Mouse (Mus musculus) activated CD4-positive, CD25-positive, alpha-beta regulatory T cell, adult 4 months (primary cell): ENCODE measurements around the gene Rps27. TPM values are rescaled to one million over a fixed set of nuclear protein-coding genes. Genes with fewer than 3 reads are reported as not detected.
"Not testable (repeated sequence)": the region's sequence is repeated elsewhere in the genome, so short reads cannot be mapped to it uniquely, and the experiment has no call there.

Experiments
- ATAC-seq: one replicate; pipeline ENCODE4 v1.8.0; 2017
- polyA plus RNA-seq, 2 experiments: library from polyadenylated mRNA; unstranded; fragments of 100-300 nt; shearing (Covaris generic); gene quantifications; one replicate each; pipeline ENCODE4 v1.2.1; 2017

Gene Rps27
- polyA plus RNA-seq = 1,000 to 10,000 TPM; 7,353 to 7,820 TPM

GRCm38 (mm10) chr3:90213377-90213866, at the start of gene Rps27, which contains the start of gene Rab13:
Gene Rps27, minus strand, starts transcription at chr3:90213651.
Gene Rab13, plus strand, starts transcription at chr3:90213695.
- ATAC-seq = peak; percentile 95

- ATAC-seq = no peak
Measured at GRCm38 (mm10) chr3:90258521-90258920, 45.1 kb upstream of the Rps27 start.

DNA sequence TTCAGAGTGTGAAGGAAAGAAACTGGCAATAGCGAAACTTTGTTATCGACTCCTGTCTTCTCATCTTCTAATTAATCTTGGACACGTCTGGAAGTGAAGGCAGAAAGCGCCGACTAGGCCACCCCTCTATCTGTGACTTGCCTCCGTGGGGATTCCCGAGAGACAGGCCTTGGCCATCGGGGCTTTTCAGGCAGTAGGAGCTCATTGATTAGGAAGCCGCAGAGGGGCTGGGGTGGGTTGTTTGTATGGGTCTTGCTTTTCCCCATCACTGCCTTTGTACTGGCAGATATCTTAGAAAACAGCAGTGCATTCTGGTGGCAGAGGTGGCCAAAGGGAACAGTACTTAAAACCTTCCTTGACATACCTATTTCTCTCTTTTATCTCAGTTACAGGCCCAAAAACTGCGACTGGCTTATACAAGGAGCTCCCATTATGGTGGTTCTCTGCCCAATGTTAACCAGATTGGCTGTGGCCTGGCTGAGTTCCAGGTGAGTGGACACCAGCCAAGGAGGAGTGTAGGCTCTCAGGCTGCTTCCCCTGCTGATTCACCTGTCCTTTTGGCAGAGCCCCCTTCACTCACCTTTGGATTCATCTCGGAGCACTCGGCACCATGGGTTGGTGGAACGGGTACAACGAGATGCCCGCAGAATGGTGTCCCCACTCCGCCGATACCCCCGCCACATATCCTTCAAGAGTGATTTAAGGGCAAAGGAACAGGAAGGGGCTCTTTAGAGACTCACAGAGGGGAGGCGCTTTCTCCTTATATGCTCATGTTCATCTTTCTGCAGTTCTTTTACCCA, 43.5 kb upstream of the Rps27 start:
- ATAC-seq = no peak

DNA sequence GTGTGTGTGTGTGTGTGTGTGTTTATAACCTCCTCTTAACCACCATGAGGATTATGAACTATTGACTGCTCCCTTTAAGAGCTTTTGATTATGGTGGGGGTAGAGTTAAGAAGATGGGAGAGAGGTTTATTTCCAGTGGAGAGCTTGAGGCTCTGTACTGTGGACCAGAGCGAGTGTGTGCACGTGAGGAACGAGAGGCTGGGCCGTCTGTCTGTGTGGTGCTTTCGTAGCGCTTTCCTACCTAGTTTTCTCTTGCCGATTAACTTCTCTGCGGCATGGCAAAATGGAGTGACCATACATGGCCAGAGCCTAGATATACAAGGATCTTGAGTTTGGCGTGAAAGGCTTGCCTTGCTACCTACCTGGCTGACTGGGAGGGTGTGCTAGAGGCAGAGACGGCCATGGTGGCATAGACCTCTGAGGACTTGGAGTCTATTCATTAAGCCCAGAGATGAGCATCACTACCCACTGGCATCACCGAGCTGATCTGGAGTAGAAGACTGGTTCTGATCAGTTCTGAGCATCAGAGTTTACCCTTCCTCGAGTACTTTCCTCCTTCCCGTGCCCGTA, 42.4 kb upstream of the Rps27 start:
- no peak for ATAC-seq

DNA sequence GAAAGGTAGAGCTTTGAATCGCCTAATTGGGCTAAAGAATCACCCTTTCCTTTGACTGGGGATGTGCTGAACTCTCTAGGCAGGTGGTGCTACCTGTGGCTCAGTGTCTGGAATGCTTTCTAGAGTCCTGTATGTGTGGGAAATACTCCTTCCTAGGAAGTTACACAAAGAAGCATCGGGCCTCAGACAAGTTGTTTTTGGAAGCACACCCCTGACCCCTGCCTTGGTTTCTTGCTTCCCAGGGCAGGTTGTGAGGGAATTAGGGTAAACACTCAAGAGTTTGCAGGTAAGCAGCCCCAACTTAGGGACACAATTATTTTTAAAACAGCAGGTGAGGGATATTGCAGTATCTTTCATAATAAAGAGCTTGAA, 41.7 kb upstream of the Rps27 start:
- no peak for ATAC-seq

DNA sequence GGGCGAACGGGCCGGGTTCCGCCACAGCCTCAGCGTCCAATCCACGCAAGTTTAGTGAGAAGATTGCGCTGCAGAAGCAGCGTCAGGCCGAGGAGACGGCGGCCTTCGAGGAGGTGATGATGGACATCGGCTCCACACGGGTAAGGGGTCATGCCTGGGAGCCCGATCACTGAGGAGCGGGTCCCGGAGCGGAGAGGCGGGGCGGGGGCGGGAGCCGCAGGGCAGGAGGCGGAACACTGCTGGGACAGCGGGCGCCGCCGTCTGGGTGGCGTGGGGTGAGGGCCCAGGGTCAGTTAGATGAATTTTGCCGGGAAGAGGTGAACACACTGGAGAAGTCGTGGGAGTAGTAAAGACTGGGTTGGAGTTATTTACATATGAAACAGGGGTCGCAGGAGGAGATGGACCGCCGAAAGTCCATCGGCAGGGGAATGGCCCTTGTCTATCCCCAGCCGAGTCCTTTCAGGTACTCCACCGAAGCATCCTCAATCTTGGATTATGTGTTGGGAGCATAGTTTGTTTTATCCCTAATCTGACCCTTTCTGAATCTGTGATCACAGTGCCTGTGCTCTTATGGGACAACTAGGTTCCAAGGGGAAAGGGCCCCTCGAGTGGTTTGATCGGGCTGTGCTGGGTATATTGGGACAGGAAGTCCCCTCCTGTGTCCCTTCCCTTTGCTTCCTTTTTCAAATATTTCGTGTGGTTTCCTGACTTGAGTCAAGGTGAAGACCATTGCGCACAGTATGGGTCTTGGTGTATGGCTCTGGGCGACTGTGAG, 41.2 kb upstream of the Rps27 start:
- peak; percentile 45 for ATAC-seq

GRCm38 (mm10) chr3:90253653-90254418, 40.4 kb upstream of the Rps27 start, which contains the start of gene Crtc2:
Gene Crtc2, plus strand, starts transcription at chr3:90254163.
- ATAC-seq = peak; percentile 97

- not testable (repeated sequence) for ATAC-seq
Measured at GRCm38 (mm10) chr3:90253174-90253573, 39.7 kb upstream of the Rps27 start.

GRCm38 (mm10) chr3:90252659-90253058, 39.2 kb upstream of the Rps27 start:
- ATAC-seq = not testable (repeated sequence)

DNA sequence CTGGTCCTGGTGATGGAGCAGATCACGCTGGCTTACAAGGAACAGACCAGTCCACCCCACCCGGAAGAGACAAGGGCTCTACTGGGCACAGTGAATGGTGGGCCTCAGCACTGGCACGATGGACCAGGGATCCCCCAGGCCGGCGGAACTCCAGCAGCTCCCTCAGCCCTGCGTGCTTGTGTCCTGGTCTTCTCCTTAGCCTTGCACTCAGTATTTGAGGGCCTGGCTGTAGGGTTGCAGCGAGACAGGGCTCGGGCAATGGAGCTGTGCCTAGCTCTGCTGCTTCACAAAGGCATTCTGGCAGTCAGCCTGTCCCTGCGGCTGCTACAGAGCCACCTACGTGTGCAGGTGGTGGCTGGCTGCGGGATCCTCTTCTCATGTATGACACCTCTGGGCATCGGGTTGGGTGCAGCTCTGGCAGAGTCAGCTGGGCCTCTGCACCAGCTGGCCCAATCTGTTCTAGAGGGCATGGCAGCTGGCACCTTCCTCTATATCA, 38.3 kb upstream of the Rps27 start:
- ATAC-seq = not testable (repeated sequence)

DNA sequence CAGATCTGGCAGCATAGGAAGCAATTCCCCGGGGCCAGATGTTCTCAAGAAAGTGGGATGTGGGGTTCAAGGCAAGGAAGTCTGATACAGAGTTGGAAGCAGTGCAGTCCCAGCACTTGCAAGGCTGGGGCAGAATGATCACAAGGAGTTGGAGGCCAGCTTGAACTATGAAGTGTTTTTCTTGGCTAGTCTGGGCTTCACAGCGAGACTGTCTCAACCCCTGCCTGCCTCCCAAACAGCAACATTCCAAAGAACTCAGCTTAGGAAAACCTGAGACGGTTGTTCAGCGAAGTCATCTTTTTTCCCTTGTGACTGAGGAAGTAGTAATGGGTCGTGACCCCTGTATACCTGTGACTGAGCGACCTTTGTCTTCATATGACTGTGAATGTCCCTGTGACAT, 37.3 kb upstream of the Rps27 start:
- ATAC-seq = no peak

GRCm38 (mm10) chr3:90248746-90249100, 35.3 kb upstream of the Rps27 start:
- ATAC-seq = no peak

GRCm38 (mm10) chr3:90247960-90248745, 34.7 kb upstream of the Rps27 start, which contains the start of gene Slc39a1:
Gene Slc39a1, plus strand, starts transcription at chr3:90248172.
- ATAC-seq = peak; percentile 95

- ATAC-seq = peak; percentile 11
Measured at GRCm38 (mm10) chr3:90247630-90247959, 34.1 kb upstream of the Rps27 start.

- ATAC-seq = peak; percentile 49
Measured at GRCm38 (mm10) chr3:90245406-90245805, 32.0 kb upstream of the Rps27 start.

DNA sequence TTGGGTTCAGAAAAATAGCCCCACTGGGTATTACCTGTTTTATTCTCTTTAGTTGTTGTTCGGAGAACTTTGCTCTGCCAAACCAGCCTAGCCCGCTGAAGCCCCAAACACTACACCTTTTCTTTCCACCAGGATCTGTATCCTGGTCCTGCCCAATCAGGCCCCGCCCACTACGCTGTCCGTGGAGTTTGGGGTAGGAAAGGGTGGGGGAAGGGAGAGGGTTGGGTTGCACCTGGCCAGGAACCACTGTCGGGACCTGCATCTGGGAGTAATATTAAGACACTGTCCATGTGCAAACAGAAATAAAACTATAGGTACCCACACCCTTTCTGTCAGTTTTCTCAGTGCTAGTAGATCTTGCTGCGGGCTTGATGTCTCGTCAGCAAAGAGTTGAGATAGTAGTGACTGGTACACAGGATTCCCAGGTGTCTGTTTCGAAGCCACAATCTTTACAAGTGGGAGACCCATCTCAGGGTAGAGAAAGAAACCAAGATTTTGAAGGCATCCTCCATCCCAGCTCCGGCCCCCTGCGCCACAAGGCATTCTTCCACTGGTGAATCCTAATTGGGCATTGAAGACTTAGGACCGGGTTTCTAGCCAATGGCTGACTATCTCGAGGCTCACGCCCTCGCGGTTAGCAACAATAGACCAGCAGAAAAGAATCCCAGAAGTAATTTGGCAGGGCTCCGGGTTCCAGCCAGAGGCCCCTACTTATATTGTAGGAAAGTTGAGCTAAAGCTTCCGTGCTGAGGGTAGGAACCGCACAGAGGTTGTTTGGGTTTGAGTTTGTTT, 29.7 kb upstream of the Rps27 start, which contains the start of gene Creb3l4:
TSS of gene Creb3l4 (minus strand) at position 529 of the 792 bp plus-strand sequence.
- ATAC-seq = no peak

- no peak for ATAC-seq
Measured at GRCm38 (mm10) chr3:90241669-90242358, 28.4 kb upstream of the Rps27 start.

- ATAC-seq = no peak
Measured at GRCm38 (mm10) chr3:90241251-90241650, 27.8 kb upstream of the Rps27 start.

DNA sequence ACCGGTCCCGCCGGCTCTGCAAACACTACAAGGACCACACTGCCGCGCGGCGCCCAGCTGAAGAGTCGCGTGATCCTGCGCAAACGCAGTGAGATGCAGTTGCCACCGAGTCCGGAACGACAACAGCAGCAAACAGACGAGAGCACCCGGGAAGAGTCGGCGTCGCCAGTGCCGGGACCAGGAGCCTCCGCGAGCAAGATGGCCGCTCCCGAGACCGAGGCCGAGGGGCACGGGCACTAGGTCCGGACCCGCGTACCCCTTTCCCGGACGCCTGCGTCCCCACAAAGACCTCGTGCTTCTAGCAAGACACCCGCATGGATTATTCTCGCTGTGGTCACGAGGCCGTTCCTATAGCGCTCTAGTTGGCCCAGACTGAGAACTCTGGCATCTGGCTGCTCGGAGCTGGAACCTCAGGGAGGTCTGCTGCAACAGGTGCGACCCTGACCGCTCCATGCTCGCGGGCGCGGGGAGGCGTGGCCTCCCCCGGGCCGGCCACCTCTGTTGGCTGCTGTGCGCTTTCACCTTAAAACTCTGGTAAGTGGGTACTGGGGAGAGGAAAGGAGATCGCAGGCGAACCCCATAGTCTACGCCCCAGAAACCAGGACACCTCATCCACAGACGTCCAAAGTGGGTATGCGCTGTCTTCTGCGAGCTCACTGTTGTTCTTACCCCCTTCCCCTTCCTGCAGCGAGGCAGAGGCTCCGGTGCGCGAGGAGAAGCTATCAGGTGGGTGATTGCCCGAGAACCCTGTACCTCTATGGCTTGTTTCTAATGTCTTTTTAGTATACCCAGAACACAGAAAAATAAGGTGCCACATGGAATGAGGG, 18.3 kb upstream of the Rps27 start, which contains the start of gene Jtb:
TSS of gene Jtb (plus strand) at position 91 of the 827 bp plus-strand sequence.
- peak; percentile 97 for ATAC-seq
